Mouse (Mus musculus): ENCODE results near the gene Letmd1. TPM values are rescaled to one million over a fixed set of nuclear protein-coding genes. Genes with fewer than 3 reads are reported as not detected.

Gene Letmd1
- polyA plus RNA-seq, 1 experiment from 2014 or later = 9.8 TPM

- no peaks in the 10 kb centered on the region for H3K4me1 ChIP-seq (replicated peaks; ENCODE audit: control insufficient read depth, insufficient read depth)
- H3K36me3 ChIP-seq (ENCODE audit: control insufficient read depth, insufficient read depth, low read length) = peaks cover 21% of the 10 kb centered on the region
- WGBS = 85% methylated on average over 2 of the region's 2 CpGs
These were observed 46.3 kb downstream of the Letmd1 start for GRCm38 (mm10) chr15:100515121-100515520.

GRCm38 (mm10) chr15:100520306-100520705 is 51.5 kb downstream of the Letmd1 start:
- Histone ChIP-seq H3K9me3 (ENCODE audit: control insufficient read depth, low read length) (no peaks in the 10 kb centered on the region), H3K4me3 (ENCODE audit: low read depth, low read length) (no peak overlapping the region), H3K4me2 (replicated peaks; ENCODE audit: low read depth) (no peak overlapping the region), H3K4me1 (replicated peaks; ENCODE audit: control insufficient read depth, insufficient read depth) (no peaks in the 10 kb centered on the region), H3K36me3 (ENCODE audit: control insufficient read depth, insufficient read depth, low read length) (peaks cover 5% of the 10 kb centered on the region; the same call in 1 of the 2 replicates), H3K27me3 (ENCODE audit: control insufficient read depth, insufficient read depth, low read length) (no peaks in the 10 kb centered on the region), H3K27ac (replicated peaks) (no peak overlapping the region), H3K9ac (ENCODE audit: low read length) (no peak overlapping the region)
- DNase-seq (ENCODE audit: low spot score) (no peak), ATAC-seq (ENCODE audit: low FRiP score, low TSS enrichment) (no peak)
- TF ChIP-seq EP300 (optimal IDR thresholded peaks at IDR 0.05) = no peak
- TF ChIP-seq CTCF (IDR thresholded peaks at IDR 0.05; ENCODE audit: low read depth) = no peak
- WGBS = 85% methylated on average over 14 of the region's 14 CpGs

More at GRCm38 (mm10) chr15:100515121-100515520, 46.3 kb downstream of the Letmd1 start:
- no peak overlapping the region for H3K9ac ChIP-seq (ENCODE audit: low read length)
- H3K27ac ChIP-seq (replicated peaks) = no peak overlapping the region
- no peak overlapping the region for H3K4me2 ChIP-seq (replicated peaks; ENCODE audit: low read depth)
- no peaks in the 10 kb centered on the region for H3K27me3 ChIP-seq (ENCODE audit: control insufficient read depth, insufficient read depth, low read length)
- H3K9me3 ChIP-seq (ENCODE audit: control insufficient read depth, low read length) = no peaks in the 10 kb centered on the region
- TF ChIP-seq CTCF (IDR thresholded peaks at IDR 0.05; ENCODE audit: low read depth) (no peak), EP300 (optimal IDR thresholded peaks at IDR 0.05) (no peak)
- ATAC-seq (ENCODE audit: low FRiP score, low TSS enrichment) = no peak
- no peak overlapping the region for H3K4me3 ChIP-seq (ENCODE audit: low read depth, low read length)
- no peak for DNase-seq (ENCODE audit: low spot score)

- no peak overlapping the region for H3K4me2 ChIP-seq (replicated peaks; ENCODE audit: low read depth)
- no peaks in the 10 kb centered on the region for H3K4me1 ChIP-seq (replicated peaks; ENCODE audit: control insufficient read depth, insufficient read depth)
- no peak overlapping the region for H3K27ac ChIP-seq (replicated peaks)
- no peak for TF ChIP-seq CTCF (IDR thresholded peaks at IDR 0.05; ENCODE audit: low read depth)
- no peak for TF ChIP-seq EP300 (optimal IDR thresholded peaks at IDR 0.05)
- H3K27me3 ChIP-seq (ENCODE audit: control insufficient read depth, insufficient read depth, low read length) = no peaks in the 10 kb centered on the region
- DNase-seq (ENCODE audit: low spot score) (no peak), ATAC-seq (ENCODE audit: low FRiP score, low TSS enrichment) (no peak)
- 94% methylated on average over 14 of the region's 14 CpGs for WGBS
- H3K4me3 ChIP-seq (ENCODE audit: low read depth, low read length) = no peak overlapping the region
- H3K9ac ChIP-seq (ENCODE audit: low read length) = no peak overlapping the region
- H3K36me3 ChIP-seq (ENCODE audit: control insufficient read depth, insufficient read depth, low read length) = peaks cover 5% of the 10 kb centered on the region; the same call in 1 of the 2 replicates
- no peaks in the 10 kb centered on the region for H3K9me3 ChIP-seq (ENCODE audit: control insufficient read depth, low read length)
These were observed 56.6 kb downstream of the Letmd1 start for GRCm38 (mm10) chr15:100525405-100525804.

GRCm38 (mm10) chr15:100527900-100528299 is 59.1 kb downstream of the Letmd1 start:
- TF ChIP-seq CTCF (IDR thresholded peaks at IDR 0.05; ENCODE audit: low read depth) (no peak), EP300 (optimal IDR thresholded peaks at IDR 0.05) (no peak)
- no peak for ATAC-seq (ENCODE audit: low FRiP score, low TSS enrichment)
- Histone ChIP-seq H3K4me2 (replicated peaks; ENCODE audit: low read depth) (no peak overlapping the region), H3K27ac (replicated peaks) (no peak overlapping the region), H3K9ac (ENCODE audit: low read length) (no peak overlapping the region), H3K4me3 (ENCODE audit: low read depth, low read length) (no peak overlapping the region), H3K36me3 (ENCODE audit: control insufficient read depth, insufficient read depth, low read length) (no peaks in the 10 kb centered on the region), H3K9me3 (ENCODE audit: control insufficient read depth, low read length) (no peaks in the 10 kb centered on the region), H3K27me3 (ENCODE audit: control insufficient read depth, insufficient read depth, low read length) (no peaks in the 10 kb centered on the region), H3K4me1 (replicated peaks; ENCODE audit: control insufficient read depth, insufficient read depth) (no peaks in the 10 kb centered on the region)
- no peak for DNase-seq (ENCODE audit: low spot score)
- WGBS = 56% methylated on average over 5 of the region's 5 CpGs

Other genes with a start within 250 kb of the Letmd1 start
- gene Atf1, start 241.2 kb upstream of the Letmd1 start, polyA plus RNA-seq (2015; fragmentation: Nextera tagmentation; extraction: Ambion mirVana) = 27.3 and 27.7 TPM in 2 replicates
- 0.11 TPM in 1 of 2 replicates, not detected in the other for gene Tmprss12, start 188.2 kb upstream of the Letmd1 start, polyA plus RNA-seq (2015; fragmentation: Nextera tagmentation; extraction: Ambion mirVana)
- gene Mettl7a1, start 164.9 kb upstream of the Letmd1 start, polyA plus RNA-seq (2015; fragmentation: Nextera tagmentation; extraction: Ambion mirVana) = 9.1 and 9.5 TPM in 2 replicates
- not detected in 2 replicates for gene Mettl7a3, start 134.1 kb upstream of the Letmd1 start, polyA plus RNA-seq (2015; fragmentation: Nextera tagmentation; extraction: Ambion mirVana)
- gene Methig1, start 115.9 kb upstream of the Letmd1 start, polyA plus RNA-seq (2015; fragmentation: Nextera tagmentation; extraction: Ambion mirVana) = 0.17 TPM in 1 of 2 replicates, not detected in the other
- gene Mettl7a2, start 115.8 kb upstream of the Letmd1 start, polyA plus RNA-seq (2015; fragmentation: Nextera tagmentation; extraction: Ambion mirVana) = not detected in 2 replicates
- gene Higd1c, start 104.5 kb upstream of the Letmd1 start, polyA plus RNA-seq (2015; fragmentation: Nextera tagmentation; extraction: Ambion mirVana) = not detected in 2 replicates
- 0.11 and 0.15 TPM in 2 replicates for gene Gm5475, start 46.9 kb upstream of the Letmd1 start, polyA plus RNA-seq (2015; fragmentation: Nextera tagmentation; extraction: Ambion mirVana)
- 12.2 and 15.8 TPM in 2 replicates for gene Slc11a2, start 44.0 kb upstream of the Letmd1 start, polyA plus RNA-seq (2015; fragmentation: Nextera tagmentation; extraction: Ambion mirVana)
- 2.6 and 2.8 TPM in 2 replicates for gene Csrnp2, start 26.5 kb downstream of the Letmd1 start, polyA plus RNA-seq (2015; fragmentation: Nextera tagmentation; extraction: Ambion mirVana)
- gene Tfcp2, start 83.0 kb downstream of the Letmd1 start, polyA plus RNA-seq (2015; fragmentation: Nextera tagmentation; extraction: Ambion mirVana) = 8.7 and 9.6 TPM in 2 replicates
- 2.6 and 3.2 TPM in 2 replicates for gene Pou6f1, start 131.0 kb downstream of the Letmd1 start, polyA plus RNA-seq (2015; fragmentation: Nextera tagmentation; extraction: Ambion mirVana)
- 177 and 205 TPM in 2 replicates for gene Dazap2, start 146.3 kb downstream of the Letmd1 start, polyA plus RNA-seq (2015; fragmentation: Nextera tagmentation; extraction: Ambion mirVana)
- 94.8 and 103 TPM in 2 replicates for gene Smagp, start 167.9 kb downstream of the Letmd1 start, polyA plus RNA-seq (2015; fragmentation: Nextera tagmentation; extraction: Ambion mirVana)
- 1.3 and 2.3 TPM in 2 replicates for gene Bin2, start 200.5 kb downstream of the Letmd1 start, polyA plus RNA-seq (2015; fragmentation: Nextera tagmentation; extraction: Ambion mirVana)
- gene Cela1, start 218.9 kb downstream of the Letmd1 start, polyA plus RNA-seq (2015; fragmentation: Nextera tagmentation; extraction: Ambion mirVana) = 22.3 and 24.1 TPM in 2 replicates